Mouse (Mus musculus) liver, embryonic 11.5 days (tissue): ENCODE measurements around the gene Cpt1c. TPM values are rescaled to one million over a fixed set of nuclear protein-coding genes. Genes with fewer than 3 reads are reported as not detected.

Experiments used
- ATAC-seq: fragments of 200-750 bp; cut with Nextera tagmentation; replicated peaks from 2 replicates; pipeline ENCODE4 v1.8.0; 2017; ENCODE audit warnings: moderate number of reproducible peaks, mild to moderate bottlenecking, moderate TSS enrichment, moderate library complexity; ENCODE audit not compliant: low FRiP score
- DNase-seq: peaks from one replicate; pipeline ENCODE4 v3.0.0-alpha.2; 2017; ENCODE audit warnings: low spot score
- H3K27ac ChIP-seq: fragments of 300-500 bp; sonication (generic); 2 replicates; pipeline ENCODE4 v1.5.1; 2014; ENCODE audit warnings: mild to moderate bottlenecking, low read depth, low read length, control low read depth
- H3K27me3 ChIP-seq: fragments of 300-500 bp; sonication (generic); replicated peaks from 2 replicates; pipeline ENCODE4 v1.6.1; 2014; ENCODE audit warnings: low read length, mixed read lengths; ENCODE audit not compliant: control insufficient read depth, insufficient read depth
- H3K36me3 ChIP-seq: fragments of 300-500 bp; sonication (generic); 2 replicates; pipeline ENCODE4 v1.6.1; 2014; ENCODE audit warnings: mild to moderate bottlenecking, low read length, moderate library complexity, mixed read lengths; ENCODE audit not compliant: control insufficient read depth, insufficient read depth
- H3K4me1 ChIP-seq: fragments of 300-500 bp; sonication (generic); replicated peaks from 2 replicates; pipeline ENCODE4 v1.6.1; 2014; ENCODE audit warnings: low read length, mixed read lengths; ENCODE audit not compliant: control insufficient read depth, insufficient read depth
- H3K4me2 ChIP-seq: fragments of 300-500 bp; sonication (generic); 2 replicates; pipeline ENCODE4 v1.6.1; 2014; ENCODE audit warnings: mild to moderate bottlenecking, control low read depth, moderate library complexity
- H3K4me3 ChIP-seq: fragments of 300-500 bp; sonication (generic); 2 replicates; pipeline ENCODE4 v1.5.1; 2014; ENCODE audit warnings: low read depth, low read length, control low read depth
- H3K9ac ChIP-seq: fragments of 300-500 bp; sonication (generic); 2 replicates; pipeline ENCODE4 v1.6.1; 2014; ENCODE audit warnings: low read depth, low read length, control low read depth
- H3K9me3 ChIP-seq: fragments of 300-500 bp; sonication (generic); 2 replicates; pipeline ENCODE4 v1.6.1; 2016; ENCODE audit warnings: low read length, inconsistent platforms, mixed read lengths; ENCODE audit not compliant: control insufficient read depth
- WGBS: fragments of 180-500 bp; shearing (Covaris S2); extraction: QIAGEN DNeasy Blood & Tissue Kit; methylation state at CpG from one replicate; pipeline ENCODE4 v1.1.7; 2014; 5-methylcytosine and 5-hydroxymethylcytosine counted together
- polyA plus RNA-seq: library from polyadenylated mRNA; unstranded; fragments of >200 nt; fragmentation: Nextera tagmentation; extraction: Ambion mirVana; gene quantifications from 2 replicates; pipeline ENCODE4 v1.2.1, GENCODE M21; 2014

Gene Cpt1c
- polyA plus RNA-seq, 1 experiment from 2014 or later = 8.2 TPM

DNA sequence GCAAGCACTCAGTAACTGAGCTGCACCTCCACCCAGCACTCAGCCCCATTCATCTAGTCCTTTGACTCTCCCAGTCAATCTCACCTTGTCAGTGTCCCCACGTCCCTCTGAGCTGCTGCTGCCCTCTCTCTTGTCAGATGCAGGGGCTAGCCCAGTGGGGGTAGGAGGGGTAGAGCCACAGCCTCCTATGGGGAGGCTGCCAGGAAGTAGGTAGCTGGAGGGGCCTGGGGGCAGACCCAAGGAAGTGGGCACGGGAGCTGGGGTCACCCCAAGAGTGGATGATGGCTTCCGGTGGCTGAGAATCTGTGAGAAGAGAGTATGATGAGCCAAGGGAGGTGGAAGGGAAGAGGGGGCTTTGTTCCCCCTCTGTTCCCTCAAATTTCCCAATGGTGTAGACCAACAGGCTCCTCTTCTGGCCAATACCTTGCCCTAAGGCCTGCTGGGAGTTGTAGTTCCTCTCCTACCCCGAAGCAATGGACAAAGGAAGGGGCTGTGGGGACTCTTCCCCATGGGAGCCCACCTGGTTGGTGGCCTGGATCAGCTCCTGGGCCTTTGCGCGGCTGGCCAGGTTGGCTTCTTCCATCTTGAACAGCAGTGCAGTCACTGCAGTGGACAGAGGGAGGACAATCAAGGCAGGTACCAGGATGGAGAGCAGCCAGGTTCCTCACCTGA, 30.8 kb upstream of the Cpt1c start:
- 88% methylated on average over 6 of the region's 6 CpGs for WGBS
- Histone ChIP-seq H3K36me3 (peaks cover 91% of the 10 kb centered on the region), H3K9ac (no peak overlapping the region)

DNA sequence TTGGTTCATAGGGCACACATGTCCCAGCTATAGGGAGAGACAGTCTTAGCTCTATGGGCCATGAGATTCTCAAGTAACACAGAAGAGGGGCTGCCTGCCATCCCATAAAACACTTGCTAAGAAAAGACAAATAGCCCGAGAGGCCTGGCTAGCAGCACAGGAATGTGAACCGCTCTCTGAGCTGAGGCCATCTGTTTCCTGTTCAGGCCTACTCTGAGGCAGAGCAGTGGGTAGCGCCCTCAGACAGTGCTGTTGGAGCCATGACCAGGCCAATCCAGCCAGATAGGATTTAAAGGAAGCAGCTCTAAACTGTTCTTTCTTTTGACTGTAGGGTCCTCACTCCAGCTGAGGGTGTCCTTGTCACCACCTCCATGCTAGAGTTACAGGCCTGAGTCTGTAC, 29.9 kb upstream of the Cpt1c start:
- no peak overlapping the region for H3K4me2 ChIP-seq
- H3K36me3 ChIP-seq = peaks cover 91% of the 10 kb centered on the region
- peaks cover 5% of the 10 kb centered on the region for H3K4me1 ChIP-seq
- no peak for ATAC-seq
- DNase-seq = no peak
- no peak overlapping the region for H3K27ac ChIP-seq
- H3K9me3 ChIP-seq = no peaks in the 10 kb centered on the region
- 49% methylated on average over 3 of the region's 3 CpGs for WGBS
- H3K4me3 ChIP-seq = no peak overlapping the region
- H3K27me3 ChIP-seq = no peaks in the 10 kb centered on the region
- H3K9ac ChIP-seq = no peak overlapping the region

More for the DNA sequence above, 30.8 kb upstream of the Cpt1c start:
- ATAC-seq = no peak
- Histone ChIP-seq H3K27me3 (no peaks in the 10 kb centered on the region), H3K4me2 (no peak overlapping the region), H3K4me1 (peaks cover 3% of the 10 kb centered on the region; the same call in 1 of the 2 replicates), H3K9me3 (no peaks in the 10 kb centered on the region), H3K27ac (no peak overlapping the region), H3K4me3 (no peak overlapping the region)
- no peak for DNase-seq

DNA sequence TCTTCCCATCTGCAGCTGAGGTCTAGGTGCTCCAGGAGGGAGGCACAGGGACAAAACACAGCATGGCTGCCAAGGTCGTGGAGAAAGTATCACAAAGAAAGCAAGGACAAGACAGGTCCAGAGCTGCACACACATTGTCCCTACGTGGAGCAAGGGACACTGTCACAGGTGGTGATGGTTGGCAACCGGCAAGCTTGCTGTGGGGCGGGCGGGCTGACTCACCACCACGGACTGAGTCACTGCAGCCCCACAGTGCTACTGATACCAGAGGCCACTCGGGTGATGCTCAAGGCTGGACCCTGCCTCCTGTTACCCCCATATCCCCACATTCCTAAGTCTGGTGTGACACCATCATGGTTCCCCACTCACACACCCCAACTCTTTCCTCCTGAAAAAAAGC, 27.8 kb upstream of the Cpt1c start:
- Histone ChIP-seq H3K9me3 (no peaks in the 10 kb centered on the region), H3K27me3 (no peaks in the 10 kb centered on the region), H3K27ac (no peak overlapping the region), H3K36me3 (peaks cover 70% of the 10 kb centered on the region), H3K4me3 (no peak overlapping the region), H3K4me1 (peaks cover 20% of the 10 kb centered on the region), H3K9ac (no peak overlapping the region), H3K4me2 (no peak overlapping the region)
- WGBS = 78% methylated on average over 7 of the region's 7 CpGs
- DNase-seq (no peak), ATAC-seq (no peak)

DNA sequence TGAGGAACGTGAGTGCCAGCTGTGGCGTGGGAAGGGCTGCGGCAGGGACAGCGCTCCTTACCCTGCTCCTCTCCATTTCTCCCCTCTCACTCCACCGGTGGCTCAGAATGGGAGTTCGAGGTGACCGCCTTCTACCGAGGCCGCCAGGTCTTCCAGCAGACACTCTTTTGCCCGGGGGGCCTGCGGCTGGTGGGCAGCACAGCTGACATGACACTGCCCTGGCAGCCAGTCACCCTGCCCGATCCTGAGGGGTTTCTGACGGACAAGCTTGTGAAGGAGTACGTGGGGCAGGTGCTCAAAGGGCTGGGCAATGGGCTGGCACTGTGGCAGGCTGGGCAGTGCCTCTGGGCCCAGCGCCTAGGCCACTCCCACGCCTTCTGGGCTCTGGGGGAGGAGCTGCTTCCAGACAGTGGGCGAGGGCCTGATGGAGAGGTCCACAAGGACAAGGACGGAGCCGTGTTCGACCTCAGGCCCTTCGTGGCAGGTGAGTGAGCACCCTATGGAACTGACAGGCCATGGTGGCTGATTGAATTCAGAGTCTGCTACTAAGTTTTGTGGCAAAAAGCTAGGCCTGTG, 26.0 kb upstream of the Cpt1c start:
- H3K9me3 ChIP-seq = no peaks in the 10 kb centered on the region
- 88% methylated on average over 21 of the region's 21 CpGs for WGBS
- H3K4me1 ChIP-seq = peaks cover 29% of the 10 kb centered on the region
- ATAC-seq (no peak), DNase-seq (no peak)
- no peak overlapping the region for H3K9ac ChIP-seq
- H3K4me3 ChIP-seq = no peak overlapping the region; the same call in 1 of the 2 replicates
- no peaks in the 10 kb centered on the region for H3K27me3 ChIP-seq
- H3K27ac ChIP-seq = peak overlapping the region; percentile 8; the same call in 1 of the 2 replicates
- H3K36me3 ChIP-seq = peaks cover 54% of the 10 kb centered on the region
- no peak overlapping the region for H3K4me2 ChIP-seq

DNA sequence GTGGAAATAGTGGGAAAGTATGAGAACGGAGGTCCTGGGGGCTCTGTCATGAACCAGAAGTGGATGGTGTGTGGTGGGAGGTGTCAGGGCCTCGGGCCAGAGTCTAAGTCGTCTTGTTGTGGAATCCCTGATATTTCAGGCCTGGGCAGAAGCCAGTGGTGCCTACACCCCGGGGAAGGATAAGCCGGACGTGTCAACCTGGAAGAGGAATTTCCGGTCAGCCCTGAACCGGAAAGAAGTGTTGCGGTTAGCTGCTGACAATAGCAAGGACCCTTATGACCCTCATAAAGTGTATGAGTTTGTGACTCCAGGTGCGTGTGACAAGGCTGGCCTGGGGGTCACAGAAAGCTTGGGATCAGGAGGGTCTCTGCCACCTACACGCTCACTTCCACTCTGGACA, 25.1 kb upstream of the Cpt1c start:
- peak overlapping the region; percentile 20; the same call in 1 of the 2 replicates for H3K9ac ChIP-seq
- no peaks in the 10 kb centered on the region for H3K27me3 ChIP-seq
- H3K9me3 ChIP-seq = no peaks in the 10 kb centered on the region
- peaks cover 49% of the 10 kb centered on the region for H3K36me3 ChIP-seq
- no peak overlapping the region for H3K27ac ChIP-seq
- H3K4me2 ChIP-seq = peak overlapping the region; percentile 99
- DNase-seq (no peak), ATAC-seq (no peak)
- H3K4me1 ChIP-seq = peaks cover 29% of the 10 kb centered on the region
- 83% methylated on average over 11 of the region's 11 CpGs for WGBS
- H3K4me3 ChIP-seq = no peak overlapping the region

DNA sequence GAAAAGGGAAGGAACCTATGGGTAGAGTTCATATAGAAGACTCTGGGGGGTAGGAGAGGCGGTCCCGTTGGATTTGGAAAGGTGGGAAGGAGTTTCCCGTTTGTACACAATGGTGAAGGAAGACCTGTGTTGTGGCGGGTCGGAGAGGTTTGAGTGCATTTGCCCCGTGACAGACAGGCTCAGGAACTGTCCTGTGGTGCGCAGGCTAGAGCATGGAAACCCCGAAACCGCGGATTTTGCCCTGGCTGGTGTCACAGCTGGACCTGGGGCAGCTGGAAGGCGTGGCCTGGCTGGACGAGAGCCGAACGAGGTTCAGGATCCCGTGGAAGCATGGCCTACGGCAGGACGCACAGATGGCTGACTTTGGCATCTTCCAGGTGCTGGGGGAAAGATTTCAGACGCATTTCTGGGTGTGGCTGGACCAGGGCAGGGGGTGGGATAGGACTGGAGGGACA, 23.9 kb upstream of the Cpt1c start, which contains the start of gene Bcl2l12:
TSS of gene Bcl2l12 (minus strand) at position 212 of the 455 bp plus-strand sequence.
- peaks cover 29% of the 10 kb centered on the region for H3K4me1 ChIP-seq
- WGBS = 2% methylated on average over 18 of the region's 18 CpGs

DNA sequence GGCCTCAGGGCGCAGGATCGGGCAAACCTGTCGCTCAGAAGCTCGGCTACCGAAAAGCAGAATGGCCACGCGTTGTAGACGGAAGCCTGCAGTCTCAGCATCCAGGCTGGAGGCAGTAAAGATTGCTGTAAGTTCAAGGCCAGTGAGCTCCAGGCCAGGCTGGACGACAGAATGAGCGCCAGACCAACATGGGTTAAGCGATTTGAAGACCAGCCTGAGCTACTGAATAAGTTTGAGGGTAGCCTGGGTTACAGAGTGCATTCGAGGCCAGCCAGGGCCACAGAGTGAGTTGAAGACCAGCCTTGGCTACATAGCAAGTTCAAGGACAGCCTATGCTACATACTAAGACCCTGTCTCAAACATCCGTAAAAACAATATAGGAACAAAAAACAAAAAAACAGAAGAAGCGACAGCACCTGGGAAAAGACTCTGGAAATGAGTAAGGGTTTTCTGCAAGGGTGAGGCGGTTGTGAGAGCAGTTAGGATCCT, 23.3 kb upstream of the Cpt1c start:
- WGBS = 1% methylated on average over 15 of the region's 15 CpGs
- ATAC-seq (0 out of 2 replicates have a peak, but pooled peaks have one; percentile 2), DNase-seq (no peak)
- H3K4me2 ChIP-seq = peak overlapping the region; percentile 99
- H3K9me3 ChIP-seq = no peaks in the 10 kb centered on the region
- H3K4me1 ChIP-seq = peaks cover 29% of the 10 kb centered on the region
- peak overlapping the region; percentile 94 for H3K27ac ChIP-seq
- H3K9ac ChIP-seq = peak overlapping the region; percentile 94
- H3K36me3 ChIP-seq = peaks cover 36% of the 10 kb centered on the region
- peak overlapping the region; percentile 80 for H3K4me3 ChIP-seq
- no peaks in the 10 kb centered on the region for H3K27me3 ChIP-seq

More for the DNA sequence above, 23.9 kb upstream of the Cpt1c start, which contains the start of gene Bcl2l12:
- Histone ChIP-seq H3K27me3 (no peaks in the 10 kb centered on the region), H3K9ac (peak within 1 kb of the TSS; percentile 94), H3K27ac (peak within 1 kb of the TSS; percentile 94), H3K9me3 (no peaks in the 10 kb centered on the region), H3K36me3 (peaks cover 41% of the 10 kb centered on the region), H3K4me3 (peak within 1 kb of the TSS; percentile 80), H3K4me2 (peak within 1 kb of the TSS; percentile 99)
- ATAC-seq (peak; percentile 6; the same call in 1 of the 2 replicates), DNase-seq (peak; percentile 71)

DNA sequence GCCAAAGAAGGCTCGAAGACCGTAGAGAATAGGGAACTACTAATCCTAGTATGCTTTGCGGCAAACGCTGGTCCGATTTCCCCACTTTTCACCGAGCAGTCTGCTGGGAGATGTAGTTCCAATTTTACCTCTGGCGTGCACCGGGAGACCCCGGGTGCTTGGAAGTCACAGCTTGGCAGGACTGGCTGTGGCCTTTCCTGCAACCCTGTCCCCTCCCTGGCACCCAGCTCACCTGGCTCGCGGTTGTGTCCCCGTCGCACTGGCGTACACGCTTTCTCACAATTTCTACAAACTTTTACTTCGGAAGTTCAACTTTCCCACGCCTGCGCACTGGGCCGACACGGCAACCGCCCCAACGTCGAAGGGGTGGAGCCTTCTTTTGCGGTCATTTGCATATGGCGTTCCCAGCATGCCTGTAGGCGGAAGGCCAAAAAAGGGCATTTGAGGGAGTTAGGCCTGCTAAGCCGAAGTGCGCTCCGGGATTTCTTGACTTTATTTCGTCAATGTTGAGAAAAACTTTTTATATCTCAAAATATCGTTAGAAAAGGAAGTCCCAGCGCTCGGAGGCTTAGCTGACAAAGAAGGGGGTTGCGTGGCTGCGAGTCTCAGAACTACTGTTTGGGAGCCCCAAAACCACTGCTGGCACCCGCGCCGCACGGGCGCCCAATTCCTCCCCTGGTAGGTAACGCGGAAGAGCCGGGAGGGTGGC, 22.7 kb upstream of the Cpt1c start, which contains the start of gene Irf3:
TSS of gene Irf3 (plus strand) at position 418 of the 709 bp plus-strand sequence.
- Histone ChIP-seq H3K4me2 (peak within 1 kb of the TSS; percentile 99), H3K36me3 (peaks cover 34% of the 10 kb centered on the region), H3K27ac (peak within 1 kb of the TSS; percentile 94), H3K9ac (peak within 1 kb of the TSS; percentile 94), H3K9me3 (no peaks in the 10 kb centered on the region), H3K4me1 (peaks cover 29% of the 10 kb centered on the region), H3K4me3 (peak within 1 kb of the TSS; percentile 80), H3K27me3 (no peaks in the 10 kb centered on the region)
- DNase-seq = peak; percentile 98
- ATAC-seq = peak; percentile 92
- under 1% methylated on average over 43 of the region's 43 CpGs for WGBS
